In the genomic region with DNA sequence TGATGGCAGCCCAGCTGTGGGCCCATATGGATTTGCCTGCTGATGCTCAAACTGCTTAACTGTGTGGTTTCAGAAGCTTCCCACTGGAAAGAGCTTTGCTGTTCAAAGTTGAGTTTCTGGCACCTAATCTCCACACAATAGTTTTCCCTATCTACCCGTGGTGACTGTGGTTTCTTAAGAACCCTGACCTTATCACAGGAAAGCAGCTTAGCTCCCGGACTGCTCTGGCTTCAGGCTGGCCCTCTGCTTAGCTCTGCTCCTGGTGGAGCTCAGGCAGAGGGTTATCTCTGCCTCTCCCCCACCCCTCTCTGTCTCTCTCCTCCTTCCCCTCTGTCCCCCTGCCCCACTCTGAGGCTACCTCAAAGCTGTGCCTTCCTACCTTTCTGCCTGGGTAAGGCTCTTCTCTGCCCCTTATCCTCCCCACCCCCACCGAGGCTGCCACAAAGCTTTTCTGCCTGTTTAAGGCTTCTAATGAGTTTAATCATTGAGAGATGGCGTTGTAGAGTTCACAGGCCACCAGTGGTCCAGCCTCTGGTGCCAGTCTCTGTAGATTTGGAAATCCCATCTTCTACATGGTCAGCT, we compare ENCODE assay signal across 11 mouse cellular contexts. TPM values are rescaled to one million over a fixed set of nuclear protein-coding genes. Genes with fewer than 3 reads are reported as not detected.
A peak's percentile ranks its signal among the peaks of the same experiment; 100 is the strongest.
DNase-seq lines count a peak whose midpoint lies in the region; ATAC-seq lines count a peak whose summit lies in the region.
"Had no signal": no experiment of that assay in that cellular context is flagged by ENCODE, and none has a peak within 500 bp of the region (broad histone marks: within the 10 kb centered on the region; RNA-seq: fewer than 3 reads in every experiment).

No protein-coding gene starts in this region.

- no peak for ATAC-seq in midbrain, embryonic 16.5 days
- ATAC-seq in hematopoietic stem cell, adult 5-6 weeks (replicated peaks in 1 of 2; ENCODE audit: insufficient read depth in 1 of 2, low FRiP score in 2 of 2, low TSS enrichment in 1 of 2, low read depth in 1 of 2, poor library complexity in 2 of 2, severe bottlenecking in 2 of 2): peak; percentile 69 to 75
- ATAC-seq in stomach, embryonic 16.5 days (ENCODE audit: insufficient read depth, low FRiP score): 0 out of 2 replicates have a peak, but pooled peaks have one; percentile 53

- H3K27me3 ChIP-seq in heart, embryonic 10.5 days (ENCODE audit: insufficient read depth, poor library complexity, severe bottlenecking): no peaks in the 10 kb centered on the region
- H3K27me3 ChIP-seq in midbrain, embryonic 10.5 days (ENCODE audit: low read depth, poor library complexity, severe bottlenecking): no peaks in the 10 kb centered on the region
- no peaks in the 10 kb centered on the region for H3K27me3 ChIP-seq in midbrain, embryonic 16.5 days (ENCODE audit: control insufficient read depth, insufficient read depth, low read depth, low read length)
- no peaks in the 10 kb centered on the region for H3K27me3 ChIP-seq in stomach, embryonic 16.5 days (ENCODE audit: control insufficient read depth, insufficient read depth, low read length)
- H3K27me3 ChIP-seq: heart, embryonic 15.5 days had no signal

- WGBS in heart, embryonic 10.5 days: 33% methylated on average over 4 of the region's 4 CpGs
- 40% methylated on average over 4 of the region's 4 CpGs for WGBS in midbrain, embryonic 10.5 days
- 37% methylated on average over 4 of the region's 4 CpGs for WGBS in midbrain, embryonic 16.5 days
- WGBS in stomach, embryonic 16.5 days: 52% methylated on average over 4 of the region's 4 CpGs

- H3K27ac ChIP-seq in heart, embryonic 10.5 days: peak overlapping the region; percentile 72; the same call in 1 of the 2 replicates
- peak overlapping the region; percentile 43; the same call in 1 of the 2 replicates for H3K27ac ChIP-seq in midbrain, embryonic 10.5 days (replicated peaks)
- no peak overlapping the region for H3K27ac ChIP-seq in midbrain, embryonic 16.5 days (ENCODE audit: low read length)
- peak overlapping the region; percentile 46; the same call in 1 of the 2 replicates for H3K27ac ChIP-seq in stomach, embryonic 16.5 days (ENCODE audit: low read length)
- H3K27ac ChIP-seq: heart, embryonic 15.5 days had no signal

- intact Hi-C loops in heart, postnatal 25 days (cut with DNase I): no loop called here

- peaks cover 72% of the 10 kb centered on the region for H3K36me3 ChIP-seq in heart, embryonic 10.5 days
- peaks cover 90% of the 10 kb centered on the region for H3K36me3 ChIP-seq in midbrain, embryonic 10.5 days
- H3K36me3 ChIP-seq in midbrain, embryonic 16.5 days (ENCODE audit: control insufficient read depth, insufficient read depth, low read length): peaks cover 9% of the 10 kb centered on the region
- H3K36me3 ChIP-seq in stomach, embryonic 16.5 days (ENCODE audit: control insufficient read depth, insufficient read depth, low read length): peaks cover 18% of the 10 kb centered on the region

- peaks cover 46% of the 10 kb centered on the region for H3K4me1 ChIP-seq in heart, embryonic 10.5 days
- H3K4me1 ChIP-seq in midbrain, embryonic 10.5 days: peaks cover 45% of the 10 kb centered on the region
- peaks cover 16% of the 10 kb centered on the region; the same call in 1 of the 2 replicates for H3K4me1 ChIP-seq in midbrain, embryonic 16.5 days (ENCODE audit: control insufficient read depth, insufficient read depth, low read length)
- H3K4me1 ChIP-seq in stomach, embryonic 16.5 days (ENCODE audit: control insufficient read depth, insufficient read depth, low read length): peaks cover 17% of the 10 kb centered on the region

- H3K9me3 ChIP-seq in heart, embryonic 10.5 days: no peaks in the 10 kb centered on the region
- no peaks in the 10 kb centered on the region for H3K9me3 ChIP-seq in midbrain, embryonic 10.5 days (replicated peaks)
- H3K9me3 ChIP-seq in midbrain, embryonic 16.5 days (replicated peaks; ENCODE audit: control insufficient read depth, low read length, poor library complexity, severe bottlenecking): no peaks in the 10 kb centered on the region
- no peaks in the 10 kb centered on the region for H3K9me3 ChIP-seq in stomach, embryonic 16.5 days (replicated peaks; ENCODE audit: control insufficient read depth, low read length)
- H3K9me3 ChIP-seq: heart, embryonic 15.5 days had no signal

- no peak overlapping the region for H3K4me2 ChIP-seq in midbrain, embryonic 16.5 days (ENCODE audit: low read length)
- no peak overlapping the region for H3K4me2 ChIP-seq in stomach, embryonic 16.5 days (ENCODE audit: low read depth, low read length)
- H3K4me2 ChIP-seq: heart, embryonic 15.5 days had no signal

- peak; percentile 91 for DNase-seq in heart, embryonic 10.5 days (ENCODE audit: low spot score)
- DNase-seq in heart, postnatal 25 days (ENCODE audit: low spot score): no peak
- DNase-seq in midbrain, embryonic 10.5 days (ENCODE audit: low spot score): no peak
- DNase-seq in right cerebral cortex, postnatal 25 days: no peak
- no peak for DNase-seq in thymus, postnatal 0 days (ENCODE audit: low spot score)
- DNase-seq: adrenal gland, postnatal 25 days; B cell, adult 2 months had no signal

- no peak overlapping the region; the same call in 1 of the 2 replicates for H3K9ac ChIP-seq in midbrain, embryonic 16.5 days (ENCODE audit: low read depth, low read length)
- H3K9ac ChIP-seq in stomach, embryonic 16.5 days (ENCODE audit: low read length): no peak overlapping the region

- H3K4me3 ChIP-seq in heart, embryonic 10.5 days: no peak overlapping the region
- H3K4me3 ChIP-seq in midbrain, embryonic 10.5 days: no peak overlapping the region
- no peak overlapping the region for H3K4me3 ChIP-seq in midbrain, embryonic 16.5 days (ENCODE audit: low read depth, low read length)
- no peak overlapping the region for H3K4me3 ChIP-seq in stomach, embryonic 16.5 days (replicated peaks; ENCODE audit: low read length)
- H3K4me3 ChIP-seq: heart, embryonic 15.5 days had no signal

RNA-seq across cellular contexts. Expression of a gene that starts 7.7 kb away (rescaled TPM):
- 13.5 and 15.6 TPM in 2 replicates for polyA plus RNA-seq in heart, embryonic 10.5 days (2016; fragmentation: Nextera tagmentation; extraction: Ambion mirVana)
- total RNA-seq in heart, postnatal 25 days (2021): 10 to 100 TPM in 1 of 2 experiments, 1 to 10 TPM in 1; 9.7 to 11.3 TPM
- polyA plus RNA-seq in midbrain, embryonic 10.5 days (2016; fragmentation: Nextera tagmentation; extraction: Ambion mirVana): 25.4 and 33.3 TPM in 2 replicates
- polyA plus RNA-seq in midbrain, embryonic 16.5 days (2015; fragmentation: Nextera tagmentation; extraction: Ambion mirVana): 21.5 and 22.2 TPM in 2 replicates
- total RNA-seq in hematopoietic stem cell, adult 5-6 weeks (2017): 4.1 and 11.3 TPM in 2 replicates
- 26.0 and 26.7 TPM in 2 replicates for polyA plus RNA-seq in stomach, embryonic 16.5 days (2015; fragmentation: Nextera tagmentation; extraction: Ambion mirVana)
- 8.3 and 9.0 TPM in 2 replicates for polyA plus RNA-seq in thymus, postnatal 0 days (2015; fragmentation: Nextera tagmentation; extraction: Ambion mirVana)

RNA-seq across cellular contexts. Expression of a gene that starts 7.9 kb away (rescaled TPM):
- polyA plus RNA-seq in heart, embryonic 10.5 days (2016; fragmentation: Nextera tagmentation; extraction: Ambion mirVana): 8.0 and 8.4 TPM in 2 replicates
- 1 to 10 TPM; 8.6 to 8.7 TPM for total RNA-seq in heart, postnatal 25 days (2021)
- 15.6 and 20.4 TPM in 2 replicates for polyA plus RNA-seq in midbrain, embryonic 10.5 days (2016; fragmentation: Nextera tagmentation; extraction: Ambion mirVana)
- polyA plus RNA-seq in midbrain, embryonic 16.5 days (2015; fragmentation: Nextera tagmentation; extraction: Ambion mirVana): 36.5 and 36.9 TPM in 2 replicates
- total RNA-seq in hematopoietic stem cell, adult 5-6 weeks (2017): 4.3 TPM in 2 replicates
- polyA plus RNA-seq in stomach, embryonic 16.5 days (2015; fragmentation: Nextera tagmentation; extraction: Ambion mirVana): 5.7 and 6.1 TPM in 2 replicates
- polyA plus RNA-seq in thymus, postnatal 0 days (2015; fragmentation: Nextera tagmentation; extraction: Ambion mirVana): 4.1 and 4.2 TPM in 2 replicates

RNA-seq across cellular contexts. Expression of a gene that starts 41.3 kb away (rescaled TPM):
- 20.8 and 25.5 TPM in 2 replicates for polyA plus RNA-seq in heart, embryonic 10.5 days (2016; fragmentation: Nextera tagmentation; extraction: Ambion mirVana)
- 10 to 100 TPM; 43.0 to 43.5 TPM for total RNA-seq in heart, postnatal 25 days (2021)
- 16.4 and 17.4 TPM in 2 replicates for polyA plus RNA-seq in midbrain, embryonic 10.5 days (2016; fragmentation: Nextera tagmentation; extraction: Ambion mirVana)
- polyA plus RNA-seq in midbrain, embryonic 16.5 days (2015; fragmentation: Nextera tagmentation; extraction: Ambion mirVana): 7.7 and 8.1 TPM in 2 replicates
- 42.2 and 44.9 TPM in 2 replicates for total RNA-seq in hematopoietic stem cell, adult 5-6 weeks (2017)
- 16.5 and 16.9 TPM in 2 replicates for polyA plus RNA-seq in stomach, embryonic 16.5 days (2015; fragmentation: Nextera tagmentation; extraction: Ambion mirVana)
- polyA plus RNA-seq in thymus, postnatal 0 days (2015; fragmentation: Nextera tagmentation; extraction: Ambion mirVana): 43.3 and 45.2 TPM in 2 replicates

RNA-seq across cellular contexts. Expression of a gene that starts 46.0 kb away (rescaled TPM):
- polyA plus RNA-seq in heart, embryonic 10.5 days (2016; fragmentation: Nextera tagmentation; extraction: Ambion mirVana): 2,404 and 4,482 TPM in 2 replicates
- total RNA-seq in heart, postnatal 25 days (2021): 1,000 to 10,000 TPM; 2,183 to 2,475 TPM
- 0.25 and 0.67 TPM in 2 replicates for polyA plus RNA-seq in midbrain, embryonic 10.5 days (2016; fragmentation: Nextera tagmentation; extraction: Ambion mirVana)
- polyA plus RNA-seq in midbrain, embryonic 16.5 days (2015; fragmentation: Nextera tagmentation; extraction: Ambion mirVana): 2.4 and 3.3 TPM in 2 replicates
- not detected in 2 replicates for total RNA-seq in hematopoietic stem cell, adult 5-6 weeks (2017)
- polyA plus RNA-seq in stomach, embryonic 16.5 days (2015; fragmentation: Nextera tagmentation; extraction: Ambion mirVana): 0.18 TPM in 1 of 2 replicates, not detected in the other
- 0.76 and 0.88 TPM in 2 replicates for polyA plus RNA-seq in thymus, postnatal 0 days (2015; fragmentation: Nextera tagmentation; extraction: Ambion mirVana)
- total RNA-seq: adrenal gland, postnatal 25 days had no signal
